Mouse (Mus musculus) spleen, adult 2 months (tissue): Measurements from ENCODE around the gene Agap1. TPM values are rescaled to one million over a fixed set of nuclear protein-coding genes. Genes with fewer than 3 reads are reported as not detected.

Experiments used
- DNase-seq, 2 experiments: peaks; one replicate each; pipeline versions ENCODE4 v3.0.0 to v3.0.0-alpha.2; 2012 to 2021; ENCODE audit warnings: low spot score in 2 of 2, low read depth in 1 of 2
- H3K27ac ChIP-seq: fragments of 200-500 bp; 2 replicates; pipeline ENCODE4 v1.5.1; 2012; ENCODE audit warnings: low read length, inconsistent platforms; ENCODE audit not compliant: insufficient read depth
- H3K27me3 ChIP-seq: fragments of 200-500 bp; 2 replicates; pipeline ENCODE4 v1.6.1; 2012; ENCODE audit warnings: mild to moderate bottlenecking, moderate library complexity, low read length, inconsistent platforms; ENCODE audit not compliant: control insufficient read depth, insufficient read depth
- H3K36me3 ChIP-seq: fragments of 200-500 bp; 2 replicates; pipeline ENCODE4 v1.6.1; 2012; ENCODE audit warnings: mild to moderate bottlenecking, low read length, inconsistent platforms; ENCODE audit not compliant: control insufficient read depth, insufficient read depth
- H3K4me1 ChIP-seq: fragments of 200-500 bp; 2 replicates; pipeline ENCODE4 v1.6.1; 2011; ENCODE audit warnings: inconsistent platforms; ENCODE audit not compliant: control insufficient read depth, insufficient read depth, insufficient read length
- H3K4me3 ChIP-seq: fragments of 200-500 bp; 2 replicates; pipeline ENCODE4 v1.5.1; 2011; ENCODE audit warnings: mild to moderate bottlenecking, inconsistent platforms; ENCODE audit not compliant: insufficient read depth, insufficient read length; ENCODE audit errors: extremely low read depth
- CTCF ChIP-seq: fragments of 200-500 bp; IDR thresholded peaks from 2 replicates; pipeline ENCODE4 v1.5.1; 2011; ENCODE audit warnings: mild to moderate bottlenecking, inconsistent platforms; ENCODE audit not compliant: insufficient read depth, insufficient read length, insufficient replicate concordance; ENCODE audit errors: extremely low read depth
- POLR2A ChIP-seq: fragments of 200-500 bp; IDR thresholded peaks from 2 replicates; pipeline ENCODE4 v1.6.1; 2011; ENCODE audit warnings: low read depth, low read length, inconsistent platforms
- WGBS: fragments of 180-500 bp; shearing (Covaris S2); methylation state at CpG from one replicate; pipeline ENCODE4 v1.1.7; 2018; 5-methylcytosine and 5-hydroxymethylcytosine counted together
- polyA plus RNA-seq: library from polyadenylated mRNA; depleted of rRNA; stranded (reverse); fragments of >200 nt; gene quantifications from 2 replicates; pipeline ENCODE4 v1.2.3, GENCODE M21; 2012

Gene Agap1
- polyA plus RNA-seq, 1 experiment = 6.7 TPM

- Histone ChIP-seq H3K36me3 (no peaks in the 10 kb centered on the region), H3K4me1 (no peaks in the 10 kb centered on the region), H3K27ac (no peak overlapping the region), H3K27me3 (no peaks in the 10 kb centered on the region), H3K4me3 (no peak overlapping the region)
- WGBS = 66% methylated on average over 5 of the region's 5 CpGs
- DNase-seq = no peak
- no peak for TF ChIP-seq CTCF
- no peak for TF ChIP-seq POLR2A
These were observed 28.2 kb downstream of the Agap1 start for GRCm38 (mm10) chr1:89482812-89483211.

- TF ChIP-seq POLR2A (no peak), CTCF (no peak)
- no peaks in the 10 kb centered on the region for H3K4me1 ChIP-seq
- H3K27ac ChIP-seq = no peak overlapping the region
- no peak overlapping the region for H3K4me3 ChIP-seq
- no peaks in the 10 kb centered on the region for H3K27me3 ChIP-seq
- DNase-seq = no peak
- no peaks in the 10 kb centered on the region for H3K36me3 ChIP-seq
- WGBS = 94% methylated on average over 6 of the region's 6 CpGs
These were observed 32.3 kb downstream of the Agap1 start for GRCm38 (mm10) chr1:89486891-89487290.

GRCm38 (mm10) chr1:89489111-89489971 is 34.7 kb downstream of the Agap1 start:
- Histone ChIP-seq H3K4me3 (no peak overlapping the region), H3K4me1 (no peaks in the 10 kb centered on the region), H3K36me3 (no peaks in the 10 kb centered on the region), H3K27ac (no peak overlapping the region), H3K27me3 (no peaks in the 10 kb centered on the region)
- WGBS = 78% methylated on average over 17 of the region's 17 CpGs
- no peak for DNase-seq
- no peak for TF ChIP-seq POLR2A
- TF ChIP-seq CTCF = no peak

DNA sequence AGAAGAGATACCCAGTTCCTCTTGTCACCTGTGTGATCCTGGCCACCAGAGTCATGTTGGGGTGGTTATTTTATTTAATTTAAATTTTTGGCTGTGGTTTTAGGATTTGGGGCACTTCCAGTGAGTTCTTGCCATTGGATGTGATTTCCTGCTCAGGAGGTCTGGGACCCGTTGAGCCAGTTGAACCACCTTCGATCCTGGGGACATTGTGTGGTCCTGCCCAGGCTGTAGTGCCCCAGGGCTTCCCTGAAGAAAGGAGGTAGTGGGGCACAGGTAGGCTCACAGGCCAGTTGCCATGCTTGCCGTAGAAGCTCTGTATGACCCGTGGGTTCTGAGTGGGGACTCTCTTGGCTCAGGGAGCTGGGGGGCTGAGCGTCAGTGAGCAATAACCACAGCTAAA is 38.6 kb downstream of the Agap1 start:
- no peak for DNase-seq
- Histone ChIP-seq H3K4me1 (no peaks in the 10 kb centered on the region), H3K36me3 (no peaks in the 10 kb centered on the region), H3K4me3 (no peak overlapping the region), H3K27ac (no peak overlapping the region), H3K27me3 (no peaks in the 10 kb centered on the region)
- WGBS = 87% methylated on average over 5 of the region's 5 CpGs
- no peak for TF ChIP-seq POLR2A
- TF ChIP-seq CTCF = no peak

GRCm38 (mm10) chr1:89494816-89495215 is 40.2 kb downstream of the Agap1 start:
- TF ChIP-seq POLR2A (no peak), CTCF (no peak)
- H3K4me1 ChIP-seq = no peaks in the 10 kb centered on the region
- H3K27me3 ChIP-seq = no peaks in the 10 kb centered on the region
- no peaks in the 10 kb centered on the region for H3K36me3 ChIP-seq
- WGBS = 81% methylated on average over 1 of the region's 1 CpGs
- DNase-seq = no peak
- no peak overlapping the region for H3K4me3 ChIP-seq
- no peak overlapping the region for H3K27ac ChIP-seq

DNA sequence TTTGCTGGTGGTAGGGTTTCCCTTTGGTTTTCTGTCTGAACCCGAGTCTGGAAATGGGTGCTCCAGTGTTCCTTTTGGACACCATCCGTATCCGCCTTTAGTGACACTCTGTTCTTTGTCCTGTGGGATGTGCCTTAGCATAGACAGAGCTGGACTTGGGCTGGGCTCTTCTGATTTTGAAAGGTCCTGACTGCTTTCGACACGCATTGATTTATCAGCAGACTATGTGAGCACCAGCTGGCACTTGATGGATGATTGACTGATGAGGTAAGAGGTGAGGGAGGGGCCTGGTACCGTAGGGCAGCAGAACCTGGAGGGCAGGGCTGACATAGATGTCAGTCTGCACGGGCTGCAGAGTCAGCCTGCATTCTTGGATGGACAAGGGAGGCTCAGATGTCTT is 41.6 kb downstream of the Agap1 start:
- Histone ChIP-seq H3K27me3 (no peaks in the 10 kb centered on the region), H3K27ac (no peak overlapping the region), H3K4me3 (no peak overlapping the region), H3K4me1 (no peaks in the 10 kb centered on the region), H3K36me3 (no peaks in the 10 kb centered on the region)
- TF ChIP-seq CTCF (no peak), POLR2A (no peak)
- 83% methylated on average over 7 of the region's 7 CpGs for WGBS
- DNase-seq = no peak

DNA sequence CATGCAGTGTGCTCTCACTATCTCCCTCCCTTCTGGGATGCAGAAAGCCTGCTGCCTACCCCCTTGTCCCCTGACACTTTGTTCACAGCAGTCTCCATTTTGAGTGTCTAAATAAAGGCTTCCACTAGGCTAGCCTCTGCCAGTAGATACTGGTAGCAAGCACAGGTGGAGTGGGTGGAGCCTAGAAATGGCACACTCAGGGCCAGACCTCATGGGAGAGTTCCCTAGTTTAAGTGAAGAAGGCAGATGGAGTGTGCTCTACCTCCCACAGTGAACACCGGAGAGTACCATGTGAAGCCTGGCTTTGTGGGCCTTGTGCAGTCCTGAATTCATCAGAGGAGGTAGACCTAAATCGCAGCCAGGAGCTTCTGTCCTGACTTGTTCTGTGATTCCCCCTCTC is 46.3 kb downstream of the Agap1 start:
- Histone ChIP-seq H3K36me3 (no peaks in the 10 kb centered on the region), H3K27me3 (no peaks in the 10 kb centered on the region), H3K27ac (no peak overlapping the region), H3K4me3 (no peak overlapping the region), H3K4me1 (no peaks in the 10 kb centered on the region)
- DNase-seq = no peak
- TF ChIP-seq POLR2A (no peak), CTCF (no peak)
- WGBS = 93% methylated on average over 2 of the region's 2 CpGs
